Mouse (Mus musculus): Measurements from ENCODE around the gene Fam207a.

- no peak for TF ChIP-seq CTCF (IDR thresholded peaks at IDR 0.05; ENCODE audit: low read depth, low read length)
- no peak for TF ChIP-seq GATA1 (IDR thresholded peaks at IDR 0.05; ENCODE audit: borderline replicate concordance, low read length)
- TF ChIP-seq POLR2AphosphoS5 (IDR thresholded peaks at IDR 0.05; ENCODE audit: insufficient replicate concordance, low read depth, low read length) = no peak
Observed at GRCm38 (mm10) chr10:77447755-77448154, 67.8 kb downstream of the Fam207a start.
